ENCODE assay signal across 8 mouse cellular contexts in genomic region chr9:71915871-71916661, GRCm38 (mm10).
A peak's percentile ranks its signal among the peaks of the same experiment; 100 is the strongest.
DNase-seq lines count a peak whose midpoint lies in the region; ATAC-seq and TF ChIP-seq lines count a peak whose summit lies in the region.

No protein-coding gene starts in this region.

- no peak for DNase-seq in kidney, adult 18-20 months
- peak; percentile 75 for DNase-seq in embryonic facial prominence, embryonic 14.5 days (ENCODE audit: low spot score)
- no peak for DNase-seq in midbrain, postnatal 0 days (ENCODE audit: low spot score)
- no peak for DNase-seq in ovary, postnatal 14 days (ENCODE audit: low spot score)
- DNase-seq in frontal cortex, adult 2 months (ENCODE audit: extremely low spot score in 1 of 2, low spot score in 1 of 2) = no peak

- no peak overlapping the region for H3K4me3 ChIP-seq in kidney, embryonic 14.5 days (ENCODE audit: low read length)
- H3K4me3 ChIP-seq in embryonic facial prominence, embryonic 14.5 days (ENCODE audit: low read depth, low read length) = no peak overlapping the region
- no peak overlapping the region for H3K4me3 ChIP-seq in limb, embryonic 12.5 days (replicated peaks)
- H3K4me3 ChIP-seq in midbrain, postnatal 0 days (ENCODE audit: low read depth, low read length) = no peak overlapping the region

- peak; percentile 64; the same call in 1 of the 2 replicates for ATAC-seq in kidney, embryonic 14.5 days (ENCODE audit: low FRiP score, low TSS enrichment)
- peak; percentile 53; the same call in 1 of the 2 replicates for ATAC-seq in embryonic facial prominence, embryonic 14.5 days (ENCODE audit: low read depth)
- peak; percentile 42; the same call in 1 of the 2 replicates for ATAC-seq in limb, embryonic 12.5 days (ENCODE audit: insufficient number of reproducible peaks, insufficient read depth, low FRiP score, low TSS enrichment, low read depth)
- ATAC-seq in midbrain, postnatal 0 days (ENCODE audit: low FRiP score) = no peak
- ATAC-seq in inflammation-experienced regulatory T-cells, adult 6 months = no peak

- WGBS in kidney, embryonic 14.5 days = 23% methylated on average over 6 of the region's 6 CpGs
- WGBS in embryonic facial prominence, embryonic 14.5 days = 55% methylated on average over 6 of the region's 6 CpGs
- WGBS in limb, embryonic 12.5 days = 23% methylated on average over 6 of the region's 6 CpGs
- WGBS in midbrain, postnatal 0 days = 20% methylated on average over 6 of the region's 6 CpGs

- H3K9ac ChIP-seq in kidney, embryonic 14.5 days (ENCODE audit: low read depth, low read length) = no peak overlapping the region
- H3K9ac ChIP-seq in embryonic facial prominence, embryonic 14.5 days (ENCODE audit: low read depth, low read length) = no peak overlapping the region
- no peak overlapping the region for H3K9ac ChIP-seq in limb, embryonic 12.5 days (replicated peaks)
- no peak overlapping the region for H3K9ac ChIP-seq in midbrain, postnatal 0 days (replicated peaks; ENCODE audit: low read length, poor library complexity, severe bottlenecking)

- H3K4me2 ChIP-seq in kidney, embryonic 14.5 days (replicated peaks; ENCODE audit: low read depth, low read length) = no peak overlapping the region
- no peak overlapping the region for H3K4me2 ChIP-seq in embryonic facial prominence, embryonic 14.5 days (ENCODE audit: low read depth, low read length)
- H3K4me2 ChIP-seq in limb, embryonic 12.5 days = no peak overlapping the region
- H3K4me2 ChIP-seq in midbrain, postnatal 0 days (ENCODE audit: low read depth, low read length, poor library complexity, severe bottlenecking) = no peak overlapping the region

- peaks cover 3% of the 10 kb centered on the region; the same call in 1 of the 2 replicates for H3K36me3 ChIP-seq in kidney, embryonic 14.5 days (ENCODE audit: control insufficient read depth, insufficient read depth, low read length)
- H3K36me3 ChIP-seq in embryonic facial prominence, embryonic 14.5 days (ENCODE audit: control insufficient read depth, insufficient read depth, low read length) = 0 out of 2 replicates have a peak, but pooled peaks cover 3% of the 10 kb centered on the region
- H3K36me3 ChIP-seq in limb, embryonic 12.5 days = peaks cover 7% of the 10 kb centered on the region; the same call in 1 of the 2 replicates
- H3K36me3 ChIP-seq in midbrain, postnatal 0 days (ENCODE audit: insufficient read depth, low read length) = no peaks in the 10 kb centered on the region

- no peaks in the 10 kb centered on the region for H3K27me3 ChIP-seq in kidney, embryonic 14.5 days (ENCODE audit: control insufficient read depth, insufficient read depth, low read length)
- no peaks in the 10 kb centered on the region for H3K27me3 ChIP-seq in embryonic facial prominence, embryonic 14.5 days (replicated peaks; ENCODE audit: control insufficient read depth, insufficient read depth, low read length)
- H3K27me3 ChIP-seq in limb, embryonic 12.5 days = no peaks in the 10 kb centered on the region
- no peaks in the 10 kb centered on the region for H3K27me3 ChIP-seq in midbrain, postnatal 0 days (ENCODE audit: insufficient read depth, low read length)

- H3K27ac ChIP-seq in kidney, embryonic 14.5 days (ENCODE audit: low read depth, low read length) = no peak overlapping the region
- H3K27ac ChIP-seq in embryonic facial prominence, embryonic 14.5 days (replicated peaks; ENCODE audit: low read depth, low read length) = no peak overlapping the region
- H3K27ac ChIP-seq in limb, embryonic 12.5 days = peak overlapping the region; percentile 69
- H3K27ac ChIP-seq in midbrain, postnatal 0 days (ENCODE audit: low read depth, low read length) = 0 out of 2 replicates have a peak overlapping the region, but pooled peaks have one; percentile 1

- TF ChIP-seq CTCF in midbrain, postnatal 0 days (IDR thresholded peaks at IDR 0.05) = no peak

- H3K9me3 ChIP-seq in kidney, embryonic 14.5 days (ENCODE audit: control insufficient read depth, low read length) = no peaks in the 10 kb centered on the region
- no peaks in the 10 kb centered on the region for H3K9me3 ChIP-seq in embryonic facial prominence, embryonic 14.5 days (ENCODE audit: control insufficient read depth, low read length)
- no peaks in the 10 kb centered on the region for H3K9me3 ChIP-seq in limb, embryonic 12.5 days
- no peaks in the 10 kb centered on the region for H3K9me3 ChIP-seq in midbrain, postnatal 0 days (ENCODE audit: low read length)

- peaks cover 3% of the 10 kb centered on the region; the same call in 1 of the 2 replicates for H3K4me1 ChIP-seq in kidney, embryonic 14.5 days (ENCODE audit: control insufficient read depth, insufficient read depth, low read length)
- no peaks in the 10 kb centered on the region for H3K4me1 ChIP-seq in embryonic facial prominence, embryonic 14.5 days (ENCODE audit: control insufficient read depth, insufficient read depth, low read length)
- peaks cover 17% of the 10 kb centered on the region for H3K4me1 ChIP-seq in limb, embryonic 12.5 days (replicated peaks)
- 0 out of 2 replicates have a peak, but pooled peaks cover 4% of the 10 kb centered on the region for H3K4me1 ChIP-seq in midbrain, postnatal 0 days (ENCODE audit: insufficient read depth, low read length)

Comparison
In these comparisons a context has a peak if more than half of its experiments do, and no peak if none do; other contexts are left out.
1. ATAC-seq: peak in kidney, embryonic 14.5 days (single experiment), embryonic facial prominence, embryonic 14.5 days (single experiment) and limb, embryonic 12.5 days (single experiment); none in midbrain, postnatal 0 days (single experiment) and inflammation-experienced regulatory T-cells, adult 6 months (single experiment).
2. H3K27ac ChIP-seq: peak in limb, embryonic 12.5 days (single experiment) and midbrain, postnatal 0 days (single experiment); none in kidney, embryonic 14.5 days (single experiment) and embryonic facial prominence, embryonic 14.5 days (single experiment).